Mouse (Mus musculus) Patski (cell line): ENCODE measurements around the gene Gatd1. TPM values are rescaled to one million over a fixed set of nuclear protein-coding genes. Genes with fewer than 3 reads are reported as not detected.
"Not testable (repeated sequence)": the region's sequence is repeated elsewhere in the genome, so short reads cannot be mapped to it uniquely, and the experiment has no call there.

ENCODE experiments used
- ATAC-seq: fragments of 100-300 bp; one replicate; pipeline ENCODE4 v1.8.0; 2021
- CTCF ChIA-PET: fragments of 350-600 bp; sonication (Branson Sonifier 250); formaldehyde crosslinking; loops from one replicate; lab custom pipeline; 2022; ENCODE audit warnings: inconsistent platforms; lab: Charles Lee
- POLR2A ChIA-PET: fragments of 350-600 bp; sonication (Branson Sonifier 250); formaldehyde crosslinking; loops from one replicate; lab custom pipeline; 2022; ENCODE audit warnings: antibody characterized with exemption, inconsistent platforms; lab: Charles Lee
- DNase-seq: peaks from one replicate; pipeline ENCODE4 v3.0.0-alpha.2; 2011; ENCODE audit warnings: low read depth, low spot score
- H3K27me3 ChIP-seq: fragments of 371-371 bp; one replicate; pipeline ENCODE4 v1.5.1; 2021
- CTCF ChIP-seq: fragments of 100-300 bp; IDR thresholded peaks from one replicate; pipeline ENCODE4 v1.5.1; 2021
- in situ Hi-C: fragments of 300-500 bp; cut with MboI; formaldehyde crosslinking; loops from 3 replicates; pipeline ENCODE4 v1.11.1; 2018; ENCODE audit warnings: low pct_unique_long_range_greater_than_20kb, mixed read lengths
- polyA plus RNA-seq: library from polyadenylated mRNA; unstranded; gene quantifications from one replicate; pipeline ENCODE4 v1.2.3, GENCODE M21; 2021

The Gatd1 gene
- polyA plus RNA-seq, 1 experiment from 2014 or later = 38.7 TPM

- no peak for ATAC-seq
- no peak for DNase-seq
- H3K27me3 ChIP-seq = no peaks in the 10 kb centered on the region
- TF ChIP-seq CTCF = no peak
- in situ Hi-C loops = loop anchor here (25.0 kb wide), 1 partner anchor 930 kb away; the partner anchor contains the start of genes Ctsd and Gm49369
- ChIA-PET CTCF (interaction anchor here (0.9 to 1.7 kb wide), 4 partner anchors 10 to 96 kb away, joined by 3 to 6 read pairs (median 4); partner anchors contain the start of gene Cd151), POLR2A (interaction anchor here (0.6 to 6.5 kb wide), 5 partner anchors 8 to 100 kb away, joined by 3 to 47 read pairs (median 3); partner anchors contain the start of gene Cd151)
Observed at GRCm38 (mm10) chr7:141457236-141457635, 43.3 kb upstream of the Gatd1 start.

GRCm38 (mm10) chr7:141456739-141457138, 42.8 kb upstream of the Gatd1 start:
- in situ Hi-C loops = loop anchor here (25.0 kb wide), 1 partner anchor 931 kb away; the partner anchor contains the start of genes Ctsd and Gm49369
- ATAC-seq (no peak), DNase-seq (no peak)
- POLR2A ChIA-PET = interaction anchor here (0.6 to 6.5 kb wide), 5 partner anchors 9 to 100 kb away, joined by 3 to 47 read pairs (median 3); partner anchors contain the start of gene Cd151
- CTCF ChIA-PET = interaction anchor here (0.9 to 1.7 kb wide), 4 partner anchors 10 to 96 kb away, joined by 3 to 6 read pairs (median 4); partner anchors contain the start of gene Cd151
- no peak for TF ChIP-seq CTCF
- H3K27me3 ChIP-seq = no peaks in the 10 kb centered on the region

- in situ Hi-C loops = loop anchor here (25.0 kb wide), 1 partner anchor 932 kb away; the partner anchor contains the start of genes Ctsd and Gm49369
- ChIA-PET POLR2A (interaction anchor here (1.2 to 6.5 kb wide), 5 partner anchors 9 to 24 kb away, joined by 3 to 47 read pairs (median 4); partner anchors contain the start of gene Cd151), CTCF (interaction anchor here (1.1 to 1.3 kb wide), 2 partner anchors 14 to 17 kb away, joined by 3 read pairs; no protein-coding TSS in a partner anchor)
- TF ChIP-seq CTCF = no peak
- ATAC-seq = peak; percentile 29
- no peaks in the 10 kb centered on the region for H3K27me3 ChIP-seq
- DNase-seq = no peak
Observed at GRCm38 (mm10) chr7:141455610-141456314, 41.8 kb upstream of the Gatd1 start.

GRCm38 (mm10) chr7:141454967-141455551, 41.1 kb upstream of the Gatd1 start, which contains the start of gene Pnpla2:
Gene Pnpla2, plus strand, starts transcription at chr7:141455198.
- ChIA-PET CTCF (interaction anchor here (1.1 to 1.3 kb wide), 2 partner anchors 14 to 17 kb away, joined by 3 read pairs; no protein-coding TSS in a partner anchor), POLR2A (interaction anchor here (0.9 to 6.5 kb wide), 4 partner anchors 13 to 25 kb away, joined by 3 to 47 read pairs (median 4); partner anchors contain the start of gene Cd151)
- in situ Hi-C loops = loop anchor here (5.0 to 25.0 kb wide), 2 partner anchors 43 to 932 kb away; partner anchors contain the start of genes Ctsd, Gatd1 and Gm49369
- ATAC-seq = peak; percentile 77
- no peak for DNase-seq
- TF ChIP-seq CTCF = no peak
- H3K27me3 ChIP-seq = no peaks in the 10 kb centered on the region

- DNase-seq = no peak
- no peak for ATAC-seq
- no peaks in the 10 kb centered on the region for H3K27me3 ChIP-seq
- POLR2A ChIA-PET = interaction anchor here (0.9 to 6.5 kb wide), 2 partner anchors 14 to 15 kb away, joined by 4 to 47 read pairs; partner anchors contain the start of gene Cd151
- in situ Hi-C loops = loop anchor here (5.0 to 25.0 kb wide), 2 partner anchors 41 to 934 kb away; partner anchors contain the start of genes Ctsd, Gatd1 and Gm49369
- no peak for TF ChIP-seq CTCF
- CTCF ChIA-PET = interaction anchor here (1.3 to 3.4 kb wide), 2 partner anchors 15 to 17 kb away, joined by 3 to 11 read pairs; no protein-coding TSS in a partner anchor
Observed at GRCm38 (mm10) chr7:141453636-141454035, 39.7 kb upstream of the Gatd1 start.

GRCm38 (mm10) chr7:141451928-141452327, 38.0 kb upstream of the Gatd1 start:
- H3K27me3 ChIP-seq = no peaks in the 10 kb centered on the region
- ATAC-seq (no peak), DNase-seq (no peak)
- in situ Hi-C loops = loop anchor here (5.0 to 25.0 kb wide), 2 partner anchors 40 to 935 kb away; partner anchors contain the start of genes Ctsd, Gatd1 and Gm49369
- ChIA-PET CTCF (interaction anchor here (1.3 to 3.4 kb wide), 2 partner anchors 17 to 29 kb away, joined by 3 to 11 read pairs; no protein-coding TSS in a partner anchor), POLR2A (no interaction called here)
- no peak for TF ChIP-seq CTCF

GRCm38 (mm10) chr7:141447110-141447991, 33.4 kb upstream of the Gatd1 start, which contains the start of gene Rplp2:
Gene Rplp2, plus strand, starts transcription at chr7:141447370.
- CTCF ChIA-PET = interaction anchor here (1.4 kb wide), 1 partner anchor 39 kb away, joined by 3 read pairs; no protein-coding TSS in a partner anchor
- peak; percentile 74 for ATAC-seq

GRCm38 (mm10) chr7:141446374-141446773, 32.4 kb upstream of the Gatd1 start:
- H3K27me3 ChIP-seq, in situ Hi-C loops, CTCF ChIA-PET, ATAC-seq, DNase-seq: not testable (repeated sequence)
- POLR2A ChIA-PET = interaction anchor here (0.8 to 1.1 kb wide), 2 partner anchors 10 to 22 kb away, joined by 3 read pairs; no protein-coding TSS in a partner anchor

More at GRCm38 (mm10) chr7:141447110-141447991, 33.4 kb upstream of the Gatd1 start, which contains the start of gene Rplp2:
- no peak for TF ChIP-seq CTCF
- H3K27me3 ChIP-seq = no peaks in the 10 kb centered on the region
- DNase-seq = no peak
- POLR2A ChIA-PET = interaction anchor here (0.8 to 1.1 kb wide), 2 partner anchors 9 to 21 kb away, joined by 3 read pairs; no protein-coding TSS in a partner anchor
- in situ Hi-C loops = no loop called here

- no peak for TF ChIP-seq CTCF
- ChIA-PET POLR2A (interaction anchor here (1.4 kb wide), 2 partner anchors 25 to 33 kb away, joined by 3 to 4 read pairs; no protein-coding TSS in a partner anchor), CTCF (interaction anchor here (1.2 to 1.8 kb wide), 3 partner anchors 15 to 36 kb away, joined by 3 to 6 read pairs (median 4); partner anchors contain the start of gene Cend1)
- DNase-seq (no peak), ATAC-seq (peak; percentile 59)
- in situ Hi-C loops = no loop called here
- no peaks in the 10 kb centered on the region for H3K27me3 ChIP-seq
Observed at GRCm38 (mm10) chr7:141443828-141444237, 29.9 kb upstream of the Gatd1 start, which contains the start of gene Pidd1. Gene Pidd1, minus strand, starts transcription at chr7:141444025.
